Mouse (Mus musculus): ENCODE measurements around the gene Fgfr2.

DNA sequence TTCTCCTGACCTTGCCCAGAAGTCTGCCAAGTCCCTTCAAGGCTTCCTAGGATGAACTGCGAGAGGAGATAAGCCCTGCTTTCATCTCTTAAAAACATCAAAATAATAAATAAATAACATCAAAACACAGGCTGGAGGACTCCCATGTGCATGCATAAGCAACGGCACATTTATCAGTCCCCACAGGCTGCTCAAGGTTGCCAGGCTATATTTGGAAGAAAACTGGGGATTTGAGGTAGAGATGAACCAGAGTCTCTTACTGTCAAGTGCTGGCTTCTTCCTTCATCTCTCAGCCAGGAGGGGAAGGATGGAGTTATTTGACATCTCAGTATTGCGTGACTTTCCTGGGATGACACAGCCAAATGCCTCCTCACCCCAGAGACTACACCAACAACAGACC lies 2964.3 kb downstream of the Fgfr2 start:
- no peak for TF ChIP-seq CTCF (IDR thresholded peaks at IDR 0.05; ENCODE audit: low read depth)
- TF ChIP-seq EP300 (IDR thresholded peaks at IDR 0.05; ENCODE audit: low read depth), result no peak

All from liver, postnatal 0 days (tissue).